Comparison of ENCODE assay signal across 8 mouse cellular contexts in the genomic region with DNA sequence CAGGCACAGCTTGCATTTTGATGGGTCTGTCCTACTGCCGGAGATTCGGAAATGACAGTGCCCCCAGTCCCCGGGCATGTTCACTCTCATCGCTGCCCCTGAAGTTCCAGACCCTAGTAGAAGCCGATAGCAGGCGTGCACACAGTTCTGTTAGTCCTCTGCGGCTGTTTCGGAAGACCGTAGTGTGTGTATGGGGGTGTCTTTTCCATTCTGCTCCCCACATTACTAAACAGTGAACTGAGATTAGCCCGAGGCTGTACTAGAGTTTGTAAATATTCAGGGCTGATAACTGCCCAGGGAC. TPM values are rescaled to one million over a fixed set of nuclear protein-coding genes. Genes with fewer than 3 reads are reported as not detected.
A peak's percentile ranks its signal among the peaks of the same experiment; 100 is the strongest.
DNase-seq lines count a peak whose midpoint lies in the region; ATAC-seq and TF ChIP-seq lines count a peak whose summit lies in the region.

No protein-coding gene starts in this region.

- peak; percentile 8 for ATAC-seq in inflammation-experienced regulatory T-cells, adult 6 months
- ATAC-seq in megakaryocyte progenitor cell, adult 5-6 weeks (replicated peaks; ENCODE audit: poor library complexity): no peak

- TF ChIP-seq POLR2A in myocyte (IDR thresholded peaks at IDR 0.05; ENCODE audit: insufficient read length, low read depth): no peak

- peaks cover 18% of the 10 kb centered on the region for H3K79me2 ChIP-seq in myocyte (ENCODE audit: control insufficient read depth, insufficient read depth)

- no peaks in the 10 kb centered on the region for H3K9me3 ChIP-seq in embryonic facial prominence, embryonic 10.5 days

- peak overlapping the region; percentile 91 for H3K4me3 ChIP-seq in layer of hippocampus, adult 2 months
- H3K4me3 ChIP-seq in embryonic facial prominence, embryonic 10.5 days: peak overlapping the region; percentile 75
- H3K4me3 ChIP-seq in myocyte: peak overlapping the region; percentile 87

- no peak for TF ChIP-seq CTCF in layer of hippocampus, adult 2 months (conservative IDR thresholded peaks at IDR 0.05)

- H3ac ChIP-seq in myocyte (ENCODE audit: control insufficient read depth, insufficient read length): peak overlapping the region; percentile 14

- DNase-seq in layer of hippocampus, adult 2 months (ENCODE audit: low spot score in 2 of 2): no peak
- no peak for DNase-seq in layer of hippocampus, adult 9-11 months
- no peak for DNase-seq in embryonic facial prominence, embryonic 10.5 days (ENCODE audit: low spot score)
- no peak for DNase-seq in MN1 (ENCODE audit: low spot score)
- DNase-seq in urinary bladder, postnatal 14 days (ENCODE audit: low spot score): no peak

- H3K27ac ChIP-seq in layer of hippocampus, adult 2 months: peak overlapping the region; percentile 91
- peak overlapping the region; percentile 89 for H3K27ac ChIP-seq in embryonic facial prominence, embryonic 10.5 days (replicated peaks)

- H3K36me3 ChIP-seq in embryonic facial prominence, embryonic 10.5 days (replicated peaks): peaks cover 42% of the 10 kb centered on the region
- H3K36me3 ChIP-seq in myocyte (ENCODE audit: control insufficient read depth, insufficient read depth): peaks cover 4% of the 10 kb centered on the region

- peaks cover 18% of the 10 kb centered on the region for H3K4me1 ChIP-seq in embryonic facial prominence, embryonic 10.5 days

- no peaks in the 10 kb centered on the region for H3K27me3 ChIP-seq in embryonic facial prominence, embryonic 10.5 days (replicated peaks; ENCODE audit: low read depth, poor library complexity, severe bottlenecking)
- no peaks in the 10 kb centered on the region for H3K27me3 ChIP-seq in myocyte (ENCODE audit: control insufficient read depth, insufficient read depth, insufficient read length)

- H3K4me2 ChIP-seq in myocyte (ENCODE audit: low read depth): peak overlapping the region; percentile 99

- WGBS in embryonic facial prominence, embryonic 10.5 days: 4% methylated on average over 10 of the region's 10 CpGs

TF ChIP-seq in myocyte, 11 proteins besides CTCF, POLR2A, EP300 and RAD21:
- no peak for TF ChIP-seq MAX (IDR thresholded peaks at IDR 0.05; ENCODE audit: low read depth)
- TF ChIP-seq USF1 (IDR thresholded peaks at IDR 0.05; ENCODE audit: low read depth): no peak
- no peak for TF ChIP-seq TCF12 (IDR thresholded peaks at IDR 0.05; ENCODE audit: insufficient read depth, poor library complexity, severe bottlenecking)
- TF ChIP-seq E2F4 (IDR thresholded peaks at IDR 0.05; ENCODE audit: insufficient read depth): no peak
- TF ChIP-seq MYOD1 (IDR thresholded peaks at IDR 0.05; ENCODE audit: control insufficient read depth in 1 of 3, insufficient read length in 2 of 3, low read depth in 2 of 3): no peak
- no peak for TF ChIP-seq CEBPB (IDR thresholded peaks at IDR 0.05; ENCODE audit: insufficient read depth, poor library complexity, severe bottlenecking)
- TF ChIP-seq SRF (IDR thresholded peaks at IDR 0.05; ENCODE audit: control insufficient read depth, insufficient read length, low read depth): no peak
- TF ChIP-seq TCF3 (IDR thresholded peaks at IDR 0.05; ENCODE audit: insufficient read length, low read depth): no peak
- no peak for TF ChIP-seq REST (IDR thresholded peaks at IDR 0.05; ENCODE audit: insufficient read depth, insufficient read length)
- TF ChIP-seq POLR2AphosphoS2 (IDR thresholded peaks at IDR 0.05; ENCODE audit: insufficient read length, low read depth): no peak
- no peak for TF ChIP-seq MYOG (IDR thresholded peaks at IDR 0.05; ENCODE audit: control insufficient read depth in 1 of 3, insufficient read depth in 1 of 3, insufficient read length in 2 of 3, low read depth in 2 of 3)

RNA-seq across cellular contexts. Expression of gene Nup133, which starts 0.6 kb away (rescaled TPM):
- 10 to 100 TPM; 21.0 to 25.7 TPM for total RNA-seq in layer of hippocampus, adult 2 months (2021)
- 54.2 and 60.6 TPM in 2 replicates for polyA plus RNA-seq in embryonic facial prominence, embryonic 10.5 days (2016; fragmentation: Nextera tagmentation; extraction: Ambion mirVana)
- 10 to 100 TPM in 1 of 3 experiments, 1 to 10 TPM in 2; 7.2 to 10.5 (median 8.2) TPM for polyA plus RNA-seq in inflammation-experienced regulatory T-cells, adult 6 months (2017; shearing (Covaris generic))
- polyA plus RNA-seq in myocyte (2012; fragmentation: generic; extraction: Trizol): 11.7 TPM
- 27.8 and 28.7 TPM in 2 replicates for total RNA-seq in megakaryocyte progenitor cell, adult 5-6 weeks (2015)
- total RNA-seq in megakaryocyte progenitor cell, adult 5-6 weeks (2017): 28.2 and 33.0 TPM in 2 replicates

RNA-seq across cellular contexts. Expression of gene Abcb10, which starts 33.3 kb away (rescaled TPM):
- total RNA-seq in layer of hippocampus, adult 2 months (2021): 10 to 100 TPM; 16.9 to 17.9 TPM
- polyA plus RNA-seq in embryonic facial prominence, embryonic 10.5 days (2016; fragmentation: Nextera tagmentation; extraction: Ambion mirVana): 17.3 and 19.2 TPM in 2 replicates
- polyA plus RNA-seq in inflammation-experienced regulatory T-cells, adult 6 months (2017; shearing (Covaris generic)): 1 to 10 TPM; 1.2 to 2.6 (median 1.3) TPM
- polyA plus RNA-seq in myocyte (2012; fragmentation: generic; extraction: Trizol): 11.0 TPM
- total RNA-seq in megakaryocyte progenitor cell, adult 5-6 weeks (2015): 15.5 and 18.2 TPM in 2 replicates
- total RNA-seq in megakaryocyte progenitor cell, adult 5-6 weeks (2017): 25.0 and 26.7 TPM in 2 replicates

RNA-seq across cellular contexts. Expression of gene Acta1, which starts 55.1 kb away (rescaled TPM):
- 1 to 10 TPM; 6.0 to 6.5 TPM for total RNA-seq in layer of hippocampus, adult 2 months (2021)
- 0.80 and 1.3 TPM in 2 replicates for polyA plus RNA-seq in embryonic facial prominence, embryonic 10.5 days (2016; fragmentation: Nextera tagmentation; extraction: Ambion mirVana)
- under 1 TPM in 2 of 3 experiments, not detected in 1; 0.25 to 0.26 TPM for polyA plus RNA-seq in inflammation-experienced regulatory T-cells, adult 6 months (2017; shearing (Covaris generic))
- polyA plus RNA-seq in myocyte (2012; fragmentation: generic; extraction: Trizol): 9,007 TPM
- not detected in 2 replicates for total RNA-seq in megakaryocyte progenitor cell, adult 5-6 weeks (2015)
- not detected in 2 replicates for total RNA-seq in megakaryocyte progenitor cell, adult 5-6 weeks (2017)

Comparison
In these comparisons a context has a peak if more than half of its experiments do, and no peak if none do; other contexts are left out.
1. RNA of gene Acta1, which starts 55.1 kb away (polyA plus RNA-seq): 9,007 TPM in myocyte (single experiment); 0.80 to 1.3 TPM in embryonic facial prominence, embryonic 10.5 days and 0.25 to 0.26 TPM in inflammation-experienced regulatory T-cells, adult 6 months; every median in the first group is over 1,000 times any median in the second.
2. Peak in every context shown above with its lines, with median percentiles within 50 percentile points of each other: H3K4me3 ChIP-seq.